Mouse (Mus musculus): ENCODE data around the gene Apof. TPM values are rescaled to one million over a fixed set of nuclear protein-coding genes. Genes with fewer than 3 reads are reported as not detected.
"Not testable (repeated sequence)": the region's sequence is repeated elsewhere in the genome, so short reads cannot be mapped to it uniquely, and the experiment has no call there.

The Apof gene
- polyA plus RNA-seq, 1 experiment from 2014 or later: not detected

- 85% methylated on average over 5 of the region's 5 CpGs for WGBS
- Histone ChIP-seq H3K4me2 (no peak overlapping the region), H3K4me1 (no peaks in the 10 kb centered on the region), H3K27ac (no peak overlapping the region), H3K4me3 (no peak overlapping the region), H3K9ac (no peak overlapping the region), H3K9me3 (no peaks in the 10 kb centered on the region), H3K36me3 (no peaks in the 10 kb centered on the region), H3K27me3 (no peaks in the 10 kb centered on the region)
- ATAC-seq (ENCODE audit: insufficient number of reproducible peaks, insufficient read depth, low FRiP score, low TSS enrichment, low read depth): no peak
Measured at GRCm38 (mm10) chr10:128259946-128260345, 8.5 kb upstream of the Apof start.

GRCm38 (mm10) chr10:128260376-128260775 lies 8.1 kb upstream of the Apof start:
- not testable (repeated sequence) for H3K9ac ChIP-seq; H3K4me3 ChIP-seq; H3K4me2 ChIP-seq; H3K9me3 ChIP-seq; H3K27ac ChIP-seq; H3K36me3 ChIP-seq; ATAC-seq (ENCODE audit: insufficient number of reproducible peaks, insufficient read depth, low FRiP score, low TSS enrichment, low read depth); H3K4me1 ChIP-seq; H3K27me3 ChIP-seq
- 84% methylated on average over 7 of the region's 7 CpGs for WGBS

GRCm38 (mm10) chr10:128262300-128262699 lies 6.2 kb upstream of the Apof start:
- Histone ChIP-seq H3K27me3 (no peaks in the 10 kb centered on the region), H3K9me3 (no peaks in the 10 kb centered on the region), H3K4me2 (no peak overlapping the region), H3K9ac (no peak overlapping the region), H3K4me3 (no peak overlapping the region), H3K27ac (no peak overlapping the region), H3K36me3 (no peaks in the 10 kb centered on the region), H3K4me1 (no peaks in the 10 kb centered on the region)
- WGBS: 80% methylated on average over 22 of the region's 22 CpGs
- ATAC-seq (ENCODE audit: insufficient number of reproducible peaks, insufficient read depth, low FRiP score, low TSS enrichment, low read depth): no peak

- Histone ChIP-seq H3K4me2 (no peak overlapping the region), H3K27me3 (no peaks in the 10 kb centered on the region), H3K9me3 (no peaks in the 10 kb centered on the region), H3K9ac (no peak overlapping the region), H3K4me1 (no peaks in the 10 kb centered on the region), H3K4me3 (no peak overlapping the region), H3K36me3 (no peaks in the 10 kb centered on the region), H3K27ac (no peak overlapping the region)
- 83% methylated on average over 6 of the region's 6 CpGs for WGBS
- ATAC-seq (ENCODE audit: insufficient number of reproducible peaks, insufficient read depth, low FRiP score, low TSS enrichment, low read depth): no peak
Measured at GRCm38 (mm10) chr10:128263393-128264310, 4.8 kb upstream of the Apof start.

GRCm38 (mm10) chr10:128269206-128269910 lies 887 bp downstream of the Apof start:
- Histone ChIP-seq H3K4me3 (no peak overlapping the region), H3K9me3 (no peaks in the 10 kb centered on the region), H3K4me1 (peaks cover 4% of the 10 kb centered on the region; the same call in 1 of the 2 replicates), H3K4me2 (peak overlapping the region; percentile 72; the same call in 1 of the 2 replicates), H3K36me3 (no peaks in the 10 kb centered on the region), H3K27ac (no peak overlapping the region), H3K9ac (no peak overlapping the region), H3K27me3 (no peaks in the 10 kb centered on the region)
- no peak for ATAC-seq (ENCODE audit: insufficient number of reproducible peaks, insufficient read depth, low FRiP score, low TSS enrichment, low read depth)
- WGBS: 87% methylated on average over 16 of the region's 16 CpGs

GRCm38 (mm10) chr10:128270287-128270841 lies 1.9 kb downstream of the Apof start, which contains the start of gene Stat2:
Gene Stat2 (plus strand): TSS chr10:128270559.
- H3K4me3 ChIP-seq: peak within 1 kb of the TSS; percentile 78
- peaks cover 4% of the 10 kb centered on the region; the same call in 1 of the 2 replicates for H3K4me1 ChIP-seq
- H3K4me2 ChIP-seq: peak within 1 kb of the TSS; percentile 72
- no peaks in the 10 kb centered on the region for H3K9me3 ChIP-seq
- peak; percentile 98 for ATAC-seq (ENCODE audit: insufficient number of reproducible peaks, insufficient read depth, low FRiP score, low TSS enrichment, low read depth)
- H3K36me3 ChIP-seq: no peaks in the 10 kb centered on the region
- peak within 1 kb of the TSS; percentile 78; the same call in 1 of the 2 replicates for H3K27ac ChIP-seq
- H3K27me3 ChIP-seq: no peaks in the 10 kb centered on the region
- WGBS: under 1% methylated on average over 43 of the region's 43 CpGs
- H3K9ac ChIP-seq: peak within 1 kb of the TSS; percentile 84

GRCm38 (mm10) chr10:128270866-128271265 lies 2.4 kb downstream of the Apof start:
- Histone ChIP-seq H3K9me3 (no peaks in the 10 kb centered on the region), H3K27me3 (no peaks in the 10 kb centered on the region), H3K27ac (peak overlapping the region; percentile 78; the same call in 1 of the 2 replicates), H3K4me2 (peak overlapping the region; percentile 72), H3K4me1 (peaks cover 4% of the 10 kb centered on the region; the same call in 1 of the 2 replicates), H3K4me3 (peak overlapping the region; percentile 78), H3K36me3 (no peaks in the 10 kb centered on the region), H3K9ac (peak overlapping the region; percentile 84)
- ATAC-seq (ENCODE audit: insufficient number of reproducible peaks, insufficient read depth, low FRiP score, low TSS enrichment, low read depth): no peak
- 40% methylated on average over 7 of the region's 7 CpGs for WGBS

- 60% methylated on average over 2 of the region's 2 CpGs for WGBS
- ATAC-seq (ENCODE audit: insufficient number of reproducible peaks, insufficient read depth, low FRiP score, low TSS enrichment, low read depth): no peak
- H3K9ac ChIP-seq: no peak overlapping the region
Measured at GRCm38 (mm10) chr10:128271883-128272282, 3.4 kb downstream of the Apof start.

GRCm38 (mm10) chr10:128272819-128273439 lies 4.5 kb downstream of the Apof start:
- H3K4me3 ChIP-seq; H3K27ac ChIP-seq; H3K27me3 ChIP-seq; H3K9me3 ChIP-seq; H3K4me2 ChIP-seq; H3K4me1 ChIP-seq; H3K9ac ChIP-seq; ATAC-seq (ENCODE audit: insufficient number of reproducible peaks, insufficient read depth, low FRiP score, low TSS enrichment, low read depth): not testable (repeated sequence)
- WGBS: 93% methylated on average over 4 of the region's 7 CpGs
- peaks cover 14% of the 10 kb centered on the region for H3K36me3 ChIP-seq

More at GRCm38 (mm10) chr10:128271883-128272282, 3.4 kb downstream of the Apof start:
- Histone ChIP-seq H3K4me3 (no peak overlapping the region), H3K36me3 (peaks cover 5% of the 10 kb centered on the region), H3K9me3 (no peaks in the 10 kb centered on the region), H3K27me3 (no peaks in the 10 kb centered on the region), H3K4me2 (no peak overlapping the region), H3K4me1 (peaks cover 4% of the 10 kb centered on the region; the same call in 1 of the 2 replicates), H3K27ac (no peak overlapping the region)

- not testable (repeated sequence) for H3K4me1 ChIP-seq; ATAC-seq (ENCODE audit: insufficient number of reproducible peaks, insufficient read depth, low FRiP score, low TSS enrichment, low read depth); H3K27ac ChIP-seq; H3K4me2 ChIP-seq; H3K27me3 ChIP-seq; H3K9ac ChIP-seq; H3K9me3 ChIP-seq; H3K4me3 ChIP-seq
- 98% methylated on average over 1 of the region's 1 CpGs for WGBS
- H3K36me3 ChIP-seq: peaks cover 32% of the 10 kb centered on the region
Measured at GRCm38 (mm10) chr10:128275374-128275773, 6.9 kb downstream of the Apof start.

- H3K36me3 ChIP-seq: peaks cover 57% of the 10 kb centered on the region
- WGBS: 62% methylated on average over 6 of the region's 6 CpGs
Measured at GRCm38 (mm10) chr10:128278158-128278557, 9.7 kb downstream of the Apof start.

More at GRCm38 (mm10) chr10:128278158-128278557, 9.7 kb downstream of the Apof start:
- no peak overlapping the region for H3K27ac ChIP-seq
- H3K9me3 ChIP-seq: no peaks in the 10 kb centered on the region
- no peaks in the 10 kb centered on the region for H3K27me3 ChIP-seq
- H3K4me2 ChIP-seq: no peak overlapping the region
- no peak for ATAC-seq (ENCODE audit: insufficient number of reproducible peaks, insufficient read depth, low FRiP score, low TSS enrichment, low read depth)
- H3K9ac ChIP-seq: no peak overlapping the region
- H3K4me1 ChIP-seq: no peaks in the 10 kb centered on the region
- no peak overlapping the region for H3K4me3 ChIP-seq

Data from embryonic facial prominence, embryonic 13.5 days (tissue).